Mouse (Mus musculus) thymus, adult 2 months (tissue): Measurements from ENCODE around the gene Ccdc183.

Experiments used
- CTCF ChIP-seq: fragments of 200-500 bp; IDR thresholded peaks from 2 replicates; pipeline ENCODE4 v1.5.1; 2012; ENCODE audit warnings: mild to moderate bottlenecking, control low read depth, low read length, moderate library complexity, borderline replicate concordance; ENCODE audit not compliant: control insufficient read depth, poor library complexity, insufficient read depth; ENCODE audit errors: extremely low read depth
- POLR2A ChIP-seq: fragments of 200-500 bp; IDR thresholded peaks from 2 replicates; pipeline ENCODE4 v1.6.1; 2012; ENCODE audit warnings: mild to moderate bottlenecking, low read length, control low read depth, moderate library complexity; ENCODE audit not compliant: control insufficient read depth, poor library complexity, insufficient read depth; ENCODE audit errors: extremely low read depth

DNA sequence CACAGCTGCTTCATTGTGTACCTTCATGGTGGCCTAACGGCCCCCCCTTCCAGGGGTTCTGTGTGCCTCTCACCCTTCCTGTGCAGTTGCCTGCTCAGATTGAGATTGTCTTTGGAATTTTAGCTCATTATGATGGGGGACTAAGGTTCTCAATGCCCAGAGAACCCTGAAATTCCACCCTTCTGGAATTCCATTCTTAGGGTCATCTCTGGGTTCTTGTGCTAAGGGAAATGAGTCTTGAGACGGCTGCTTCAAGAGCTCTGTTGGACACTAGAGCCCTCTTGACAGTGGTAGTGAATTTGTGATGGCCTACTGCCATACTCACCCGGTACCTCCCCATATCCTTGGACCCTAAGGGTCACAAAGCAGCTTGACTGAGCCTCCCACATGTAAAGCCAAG lies at the start of gene Ccdc183:
- TF ChIP-seq CTCF (no peak), POLR2A (no peak)
